Mouse (Mus musculus) forebrain, embryonic 11.5 days (tissue): ENCODE results near the gene Gm43552. TPM values are rescaled to one million over a fixed set of nuclear protein-coding genes. Genes with fewer than 3 reads are reported as not detected.
"Not testable (repeated sequence)": the region's sequence is repeated elsewhere in the genome, so short reads cannot be mapped to it uniquely, and the experiment has no call there.

ENCODE experiments used
- ATAC-seq: fragments of 200-750 bp; cut with Nextera tagmentation; replicated peaks from 2 replicates; pipeline ENCODE4 v1.8.0; 2017; ENCODE audit warnings: moderate TSS enrichment; ENCODE audit not compliant: low FRiP score
- DNase-seq: peaks from one replicate; pipeline ENCODE4 v3.0.0-alpha.2; 2017; ENCODE audit warnings: low spot score
- H3K27ac ChIP-seq: fragments of 300-500 bp; sonication (generic); 2 replicates; pipeline ENCODE4 v1.5.1; 2014; ENCODE audit warnings: low read depth, low read length
- H3K27me3 ChIP-seq: fragments of 300-500 bp; sonication (generic); 2 replicates; pipeline ENCODE4 v1.6.1; 2014; ENCODE audit warnings: mild to moderate bottlenecking, low read length, mixed read lengths; ENCODE audit not compliant: control insufficient read depth, insufficient read depth
- H3K36me3 ChIP-seq: fragments of 300-500 bp; sonication (generic); 2 replicates; pipeline ENCODE4 v1.6.1; 2014; ENCODE audit warnings: mild to moderate bottlenecking, low read length, moderate library complexity, mixed read lengths; ENCODE audit not compliant: control insufficient read depth, insufficient read depth
- H3K4me1 ChIP-seq: fragments of 300-500 bp; sonication (generic); replicated peaks from 2 replicates; pipeline ENCODE4 v1.6.1; 2014; ENCODE audit warnings: low read length, mixed read lengths; ENCODE audit not compliant: control insufficient read depth, insufficient read depth
- H3K4me2 ChIP-seq: fragments of 300-500 bp; sonication (generic); 2 replicates; pipeline ENCODE4 v1.6.1; 2014; ENCODE audit warnings: low read depth, mild to moderate bottlenecking, low read length, moderate library complexity, mixed read lengths; ENCODE audit not compliant: severe bottlenecking
- H3K4me3 ChIP-seq: fragments of 300-500 bp; sonication (generic); 2 replicates; pipeline ENCODE4 v1.5.1; 2014; ENCODE audit warnings: low read depth, low read length
- H3K9ac ChIP-seq: fragments of 300-500 bp; sonication (generic); 2 replicates; pipeline ENCODE4 v1.6.1; 2014; ENCODE audit warnings: low read length
- H3K9me3 ChIP-seq: fragments of 300-500 bp; sonication (generic); 2 replicates; pipeline ENCODE4 v1.6.1; 2016; ENCODE audit warnings: low read length, mixed read lengths; ENCODE audit not compliant: control insufficient read depth
- WGBS: fragments of 180-500 bp; shearing (Covaris S2); extraction: QIAGEN DNeasy Blood & Tissue Kit; methylation state at CpG from one replicate; pipeline ENCODE4 v1.1.7; 2014; 5-methylcytosine and 5-hydroxymethylcytosine counted together
- polyA plus RNA-seq: library from polyadenylated mRNA; unstranded; fragments of >200 nt; fragmentation: Nextera tagmentation; extraction: Ambion mirVana; gene quantifications from 2 replicates; pipeline ENCODE4 v1.2.1, GENCODE M21; 2014

The Gm43552 gene
- polyA plus RNA-seq, 1 experiment from 2014 or later: not detected

DNA sequence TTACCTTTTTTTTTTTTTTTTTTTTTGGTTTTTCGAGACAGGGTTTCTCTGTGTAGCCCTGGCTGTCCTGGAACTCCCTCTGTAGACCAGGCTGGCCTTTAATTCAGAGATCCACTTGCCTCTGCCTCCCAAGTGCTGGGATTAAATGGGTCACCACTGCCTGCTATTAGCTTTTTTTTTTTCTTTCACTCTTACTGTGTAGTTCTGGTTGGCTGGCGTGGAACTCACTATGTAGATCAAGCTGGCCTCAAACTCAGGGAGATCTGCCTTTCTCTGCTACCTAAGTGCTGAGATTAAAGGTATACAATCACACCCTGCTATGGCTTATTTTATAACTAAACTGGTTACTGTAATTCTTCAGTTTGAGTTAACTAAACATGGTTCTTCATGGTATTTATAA lies 6.1 kb downstream of the Gm43552 start:
- Histone ChIP-seq H3K4me2 (no peak overlapping the region), H3K27ac (no peak overlapping the region), H3K9me3 (no peaks in the 10 kb centered on the region), H3K4me3 (no peak overlapping the region), H3K36me3 (no peaks in the 10 kb centered on the region), H3K27me3 (no peaks in the 10 kb centered on the region), H3K4me1 (peaks cover 2% of the 10 kb centered on the region; the same call in 1 of the 2 replicates), H3K9ac (no peak overlapping the region)
- ATAC-seq: no peak
- DNase-seq: no peak
- 96% methylated on average over 2 of the region's 2 CpGs for WGBS

DNA sequence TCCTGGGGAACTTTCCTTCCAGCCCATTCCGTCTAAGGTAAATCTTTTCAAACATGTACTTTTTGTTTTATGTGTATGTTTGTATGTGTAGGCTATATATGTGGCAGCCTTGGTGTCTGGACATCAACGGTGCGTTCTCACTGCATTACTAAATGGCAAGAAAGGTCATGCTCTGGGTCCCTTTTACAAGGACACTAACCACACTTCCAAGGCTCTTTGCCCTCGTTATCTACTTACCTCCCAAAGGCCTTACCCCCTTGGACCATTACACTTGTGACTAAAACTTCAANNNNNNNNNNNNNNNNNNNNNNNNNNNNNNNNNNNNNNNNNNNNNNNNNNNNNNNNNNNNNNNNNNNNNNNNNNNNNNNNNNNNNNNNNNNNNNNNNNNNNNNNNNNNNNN lies 9.6 kb downstream of the Gm43552 start:
- DNase-seq (no peak), ATAC-seq (no peak)
- H3K4me1 ChIP-seq: no peaks in the 10 kb centered on the region
- H3K9ac ChIP-seq: no peak overlapping the region
- H3K9me3 ChIP-seq: no peaks in the 10 kb centered on the region
- no peaks in the 10 kb centered on the region for H3K27me3 ChIP-seq
- H3K36me3 ChIP-seq: no peaks in the 10 kb centered on the region
- H3K4me2 ChIP-seq: no peak overlapping the region
- H3K27ac ChIP-seq: no peak overlapping the region
- WGBS: 84% methylated on average over 4 of the region's 4 CpGs
- no peak overlapping the region for H3K4me3 ChIP-seq

DNA sequence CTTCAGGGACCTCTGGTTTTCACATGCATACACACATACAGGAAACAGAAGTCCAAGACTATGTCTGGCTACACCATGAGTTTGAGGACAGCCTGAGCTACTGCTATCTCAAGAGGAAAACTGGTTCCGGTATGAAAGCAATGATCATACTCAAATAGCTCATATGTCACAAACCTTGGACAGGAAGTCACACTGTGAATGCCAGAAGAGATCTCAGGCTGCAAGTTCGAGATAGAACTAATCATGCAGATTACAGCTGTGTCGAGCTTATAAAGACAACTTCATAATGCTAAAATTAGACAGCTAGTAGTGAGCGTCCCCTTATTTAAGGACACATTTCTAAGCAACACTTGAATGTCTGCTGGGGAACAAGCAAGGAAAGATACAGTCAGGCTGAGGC lies 12.1 kb downstream of the Gm43552 start:
- no peak for ATAC-seq
- Histone ChIP-seq H3K9me3 (no peaks in the 10 kb centered on the region), H3K27ac (no peak overlapping the region), H3K9ac (no peak overlapping the region), H3K4me3 (no peak overlapping the region), H3K4me1 (no peaks in the 10 kb centered on the region), H3K27me3 (no peaks in the 10 kb centered on the region), H3K36me3 (no peaks in the 10 kb centered on the region), H3K4me2 (no peak overlapping the region)
- WGBS: 88% methylated on average over 4 of the region's 4 CpGs
- no peak for DNase-seq

DNA sequence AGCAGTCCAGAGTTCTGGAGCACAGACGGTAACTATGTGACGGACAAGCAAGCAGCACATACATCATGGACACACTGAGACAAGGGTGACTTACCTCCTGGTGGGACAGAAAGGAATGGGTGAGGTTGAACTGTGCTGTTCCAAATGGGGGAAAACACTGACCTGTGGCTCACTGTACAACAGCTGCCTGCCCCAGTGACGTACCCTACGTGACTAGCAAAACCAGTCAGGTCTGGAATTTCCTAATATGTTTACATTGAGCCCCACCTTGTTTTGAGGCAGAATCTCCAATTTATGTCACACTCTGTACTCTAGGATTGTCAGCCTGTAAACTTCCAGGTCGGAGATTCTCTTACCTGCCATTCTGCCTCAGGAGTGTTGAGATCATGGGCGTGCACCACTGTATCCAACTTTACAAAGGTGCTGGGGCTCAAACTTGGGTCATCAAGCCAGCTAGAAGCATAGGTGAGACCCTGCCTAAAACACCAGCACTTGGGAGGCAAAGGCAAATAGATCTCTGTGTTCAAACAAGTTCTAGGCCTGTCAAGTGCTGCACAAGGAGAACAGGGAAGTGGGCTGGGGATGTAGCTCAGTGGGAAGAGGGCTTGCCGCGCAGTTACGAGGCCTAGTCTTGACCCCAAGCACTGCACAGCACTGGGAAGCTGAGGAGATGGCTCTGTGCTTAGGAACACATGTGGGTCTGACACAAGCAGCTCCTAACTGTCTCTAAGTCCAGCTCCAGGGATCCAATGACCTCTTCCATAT lies 12.8 kb downstream of the Gm43552 start:
- WGBS: 93% methylated on average over 9 of the region's 9 CpGs
- no peak for ATAC-seq
- no peaks in the 10 kb centered on the region for H3K4me1 ChIP-seq

DNA sequence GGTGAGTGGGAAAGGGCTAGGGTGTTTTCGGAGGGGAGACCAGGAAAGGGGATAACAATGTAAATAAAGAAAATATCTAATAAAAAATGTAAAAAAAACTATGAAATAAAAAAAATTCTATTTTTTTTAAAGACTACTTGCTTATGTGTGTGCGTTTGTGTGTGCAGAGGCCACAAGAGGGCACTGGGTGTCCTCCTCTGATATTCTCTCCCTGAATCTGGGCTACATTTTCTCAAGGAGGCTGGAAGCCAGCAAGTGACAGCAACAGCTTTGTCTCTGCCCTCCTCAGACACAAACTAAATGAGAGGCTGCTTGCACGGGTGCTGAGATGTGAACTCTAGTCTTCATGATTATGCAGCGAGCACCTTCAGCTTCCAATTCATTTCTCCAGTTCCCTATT lies 14.4 kb downstream of the Gm43552 start:
- Histone ChIP-seq H3K4me1 (no peaks in the 10 kb centered on the region), H3K4me3 (no peak overlapping the region), H3K4me2 (no peak overlapping the region), H3K9me3 (no peaks in the 10 kb centered on the region), H3K9ac (no peak overlapping the region), H3K36me3 (no peaks in the 10 kb centered on the region), H3K27ac (no peak overlapping the region), H3K27me3 (no peaks in the 10 kb centered on the region)
- DNase-seq: no peak
- 70% methylated on average over 4 of the region's 4 CpGs for WGBS
- ATAC-seq: no peak

More for the DNA sequence above, 12.8 kb downstream of the Gm43552 start:
- no peak for DNase-seq
- Histone ChIP-seq H3K4me3 (no peak overlapping the region), H3K9me3 (no peaks in the 10 kb centered on the region), H3K4me2 (no peak overlapping the region), H3K36me3 (no peaks in the 10 kb centered on the region), H3K27ac (no peak overlapping the region), H3K27me3 (no peaks in the 10 kb centered on the region), H3K9ac (no peak overlapping the region)

DNA sequence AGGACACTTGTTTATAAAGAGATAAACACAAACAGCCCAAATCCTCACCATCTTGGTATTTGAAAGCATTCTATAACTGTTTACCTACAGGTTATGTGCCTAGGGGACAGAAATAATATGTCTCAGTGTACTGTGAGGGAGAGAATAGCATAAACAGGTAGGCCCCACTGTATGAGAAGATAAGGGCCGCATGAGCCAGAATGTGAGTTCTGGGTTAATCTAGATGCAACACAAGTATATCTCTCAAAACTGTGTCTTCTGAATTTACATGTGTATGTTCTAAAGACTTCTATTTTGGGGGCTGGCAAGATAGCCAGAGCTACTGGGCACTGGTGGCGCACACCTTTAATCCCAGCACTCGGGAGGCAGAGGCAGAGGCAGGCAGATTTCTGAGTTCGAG lies 15.9 kb downstream of the Gm43552 start:
- WGBS: 92% methylated on average over 3 of the region's 4 CpGs
- ATAC-seq, H3K27me3 ChIP-seq, H3K36me3 ChIP-seq, H3K9ac ChIP-seq, DNase-seq, H3K4me2 ChIP-seq, H3K27ac ChIP-seq, H3K4me3 ChIP-seq, H3K4me1 ChIP-seq, H3K9me3 ChIP-seq: not testable (repeated sequence)

DNA sequence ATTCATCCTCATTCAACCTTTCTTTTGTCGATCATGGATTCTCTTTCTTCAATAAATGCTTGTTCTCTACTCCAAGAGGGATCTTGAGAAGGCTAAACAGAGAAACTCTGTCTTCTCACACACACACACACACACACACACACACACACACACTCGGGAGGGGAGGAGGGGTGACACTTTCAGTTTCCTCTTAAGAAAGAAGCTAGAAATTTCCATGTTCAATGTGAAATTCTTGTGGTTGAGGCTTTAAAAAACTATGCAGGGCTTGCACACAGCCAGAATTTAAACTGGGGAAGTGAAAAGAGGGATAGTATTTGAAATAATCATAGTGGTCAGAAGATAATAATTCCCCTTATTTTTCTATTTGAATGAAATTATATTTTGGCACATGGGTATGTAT lies 16.8 kb downstream of the Gm43552 start:
- Histone ChIP-seq H3K9ac (no peak overlapping the region), H3K27me3 (no peaks in the 10 kb centered on the region), H3K4me2 (no peak overlapping the region), H3K27ac (no peak overlapping the region), H3K4me1 (no peaks in the 10 kb centered on the region), H3K9me3 (no peaks in the 10 kb centered on the region), H3K4me3 (no peak overlapping the region), H3K36me3 (no peaks in the 10 kb centered on the region)
- ATAC-seq: no peak
- 78% methylated on average over 2 of the region's 2 CpGs for WGBS
- no peak for DNase-seq

DNA sequence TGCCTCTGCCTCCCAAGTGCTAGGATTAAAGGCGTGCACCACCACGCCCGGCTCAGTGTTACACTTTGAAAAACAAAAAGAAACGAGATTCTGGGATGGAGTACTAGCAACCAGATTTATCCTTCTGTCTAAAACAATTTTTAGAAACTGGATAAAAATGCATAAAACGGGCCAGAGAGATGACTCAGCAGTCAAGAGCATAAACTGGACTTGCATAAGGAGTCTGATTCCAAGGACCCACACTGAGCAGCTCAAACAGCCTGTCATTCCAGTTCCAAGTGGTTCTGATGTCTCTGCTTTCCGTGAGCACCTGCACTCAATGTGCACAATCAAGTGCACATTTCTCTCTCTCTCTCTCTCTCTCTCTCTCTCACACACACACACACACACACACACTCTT lies 22.9 kb downstream of the Gm43552 start:
- H3K4me2 ChIP-seq: no peak overlapping the region
- WGBS: 92% methylated on average over 6 of the region's 6 CpGs
- ATAC-seq: no peak
- no peaks in the 10 kb centered on the region for H3K4me1 ChIP-seq
- DNase-seq: no peak
- H3K27ac ChIP-seq: no peak overlapping the region
- H3K9me3 ChIP-seq: no peaks in the 10 kb centered on the region
- no peaks in the 10 kb centered on the region; the same call in 1 of the 2 replicates for H3K36me3 ChIP-seq
- H3K9ac ChIP-seq: no peak overlapping the region
- H3K4me3 ChIP-seq: no peak overlapping the region
- H3K27me3 ChIP-seq: no peaks in the 10 kb centered on the region

DNA sequence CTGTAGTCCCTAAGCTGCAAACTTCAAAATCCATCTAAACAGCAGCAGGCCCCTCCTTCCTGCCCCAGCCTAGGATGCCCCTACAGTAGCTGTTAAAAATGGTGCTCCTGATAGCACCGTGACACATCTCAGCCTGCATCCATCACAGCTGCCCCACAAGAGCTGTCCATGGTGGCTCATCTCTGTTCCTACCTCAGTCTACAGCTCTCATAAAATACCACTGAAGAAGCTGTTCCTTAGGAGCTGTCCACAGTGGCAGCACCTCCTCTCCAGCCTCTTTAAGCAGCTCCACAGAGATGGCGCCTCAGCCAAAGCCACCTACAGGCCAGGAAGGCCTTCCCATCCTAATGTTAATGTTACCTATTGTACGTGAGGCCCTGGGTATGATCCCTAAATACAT lies 25.7 kb downstream of the Gm43552 start:
- no peaks in the 10 kb centered on the region for H3K9me3 ChIP-seq
- H3K27ac ChIP-seq: no peak overlapping the region
- no peak overlapping the region for H3K4me3 ChIP-seq
- WGBS: 87% methylated on average over 3 of the region's 3 CpGs
- H3K4me2 ChIP-seq: no peak overlapping the region
- no peak for ATAC-seq
- DNase-seq: no peak
- no peak overlapping the region for H3K9ac ChIP-seq
- H3K4me1 ChIP-seq: no peaks in the 10 kb centered on the region
- H3K36me3 ChIP-seq: no peaks in the 10 kb centered on the region; the same call in 1 of the 2 replicates
- H3K27me3 ChIP-seq: no peaks in the 10 kb centered on the region
